Mouse (Mus musculus) intestine, postnatal 0 days (tissue): ENCODE measurements around the gene Ppt2. TPM values are rescaled to one million over a fixed set of nuclear protein-coding genes. Genes with fewer than 3 reads are reported as not detected.
A peak's percentile ranks its signal among the peaks of the same experiment; 100 is the strongest.

Source experiments
- ATAC-seq: fragments of 200-750 bp; cut with Nextera tagmentation; 2 replicates; pipeline ENCODE4 v1.8.0; 2017; ENCODE audit warnings: mild to moderate bottlenecking, moderate TSS enrichment, moderate library complexity
- H3K27ac ChIP-seq: fragments of 300-500 bp; sonication (generic); 2 replicates; pipeline ENCODE4 v1.5.1; 2014; ENCODE audit warnings: mild to moderate bottlenecking, low read depth, low read length, moderate library complexity
- H3K27me3 ChIP-seq: fragments of 300-500 bp; sonication (generic); replicated peaks from 2 replicates; pipeline ENCODE4 v1.6.1; 2014; ENCODE audit warnings: low read length, mixed read lengths; ENCODE audit not compliant: control insufficient read depth, insufficient read depth
- H3K36me3 ChIP-seq: fragments of 300-500 bp; sonication (generic); 2 replicates; pipeline ENCODE4 v1.6.1; 2014; ENCODE audit warnings: mild to moderate bottlenecking, moderate library complexity; ENCODE audit not compliant: control insufficient read depth, insufficient read depth
- H3K4me1 ChIP-seq: fragments of 300-500 bp; sonication (generic); replicated peaks from 2 replicates; pipeline ENCODE4 v1.6.1; 2014; ENCODE audit warnings: antibody characterized with exemption, low read length, mixed read lengths; ENCODE audit not compliant: control insufficient read depth, insufficient read depth
- H3K4me2 ChIP-seq: fragments of 300-500 bp; sonication (generic); replicated peaks from 2 replicates; pipeline ENCODE4 v1.6.1; 2014; ENCODE audit warnings: low read depth, mild to moderate bottlenecking, moderate library complexity
- H3K4me3 ChIP-seq: fragments of 300-500 bp; sonication (generic); 2 replicates; pipeline ENCODE4 v1.5.1; 2014; ENCODE audit warnings: low read depth, low read length
- H3K9ac ChIP-seq: fragments of 300-500 bp; sonication (generic); 2 replicates; pipeline ENCODE4 v1.6.1; 2014; ENCODE audit warnings: mild to moderate bottlenecking, low read depth, low read length
- H3K9me3 ChIP-seq: fragments of 300-500 bp; sonication (generic); 2 replicates; pipeline ENCODE4 v1.6.1; 2016; ENCODE audit warnings: mixed run types; ENCODE audit not compliant: control insufficient read depth
- CTCF ChIP-seq: sonication (generic); IDR thresholded peaks from 2 replicates; pipeline ENCODE4 v1.5.1; 2016; ENCODE audit warnings: low read depth, mild to moderate bottlenecking, control low read depth, antibody characterized with exemption, moderate library complexity
- WGBS: fragments of 180-500 bp; shearing (Covaris S2); extraction: QIAGEN DNeasy Blood & Tissue Kit; methylation state at CpG from one replicate; pipeline ENCODE4 v1.1.7; 2014; 5-methylcytosine and 5-hydroxymethylcytosine counted together
- polyA plus RNA-seq: library from polyadenylated mRNA; unstranded; fragments of >200 nt; fragmentation: Nextera tagmentation; extraction: Ambion mirVana; gene quantifications from 2 replicates; pipeline ENCODE4 v1.2.1, GENCODE M21; 2015

Ppt2 gene
- polyA plus RNA-seq, 1 experiment from 2014 or later = 17.2 TPM

GRCm38 (mm10) chr17:34590154-34590987, 37.9 kb downstream of the Ppt2 start:
- Histone ChIP-seq H3K4me2 (peak overlapping the region; percentile 99), H3K36me3 (peaks cover 13% of the 10 kb centered on the region; the same call in 1 of the 2 replicates), H3K27me3 (no peaks in the 10 kb centered on the region), H3K4me3 (peak overlapping the region; percentile 11; the same call in 1 of the 2 replicates), H3K9ac (no peak overlapping the region), H3K27ac (peak overlapping the region; percentile 66), H3K9me3 (no peaks in the 10 kb centered on the region), H3K4me1 (peaks cover 8% of the 10 kb centered on the region; the same call in 1 of the 2 replicates)
- 66% methylated on average over 15 of the region's 15 CpGs for WGBS
- no peak for TF ChIP-seq CTCF
- ATAC-seq = no peak

DNA sequence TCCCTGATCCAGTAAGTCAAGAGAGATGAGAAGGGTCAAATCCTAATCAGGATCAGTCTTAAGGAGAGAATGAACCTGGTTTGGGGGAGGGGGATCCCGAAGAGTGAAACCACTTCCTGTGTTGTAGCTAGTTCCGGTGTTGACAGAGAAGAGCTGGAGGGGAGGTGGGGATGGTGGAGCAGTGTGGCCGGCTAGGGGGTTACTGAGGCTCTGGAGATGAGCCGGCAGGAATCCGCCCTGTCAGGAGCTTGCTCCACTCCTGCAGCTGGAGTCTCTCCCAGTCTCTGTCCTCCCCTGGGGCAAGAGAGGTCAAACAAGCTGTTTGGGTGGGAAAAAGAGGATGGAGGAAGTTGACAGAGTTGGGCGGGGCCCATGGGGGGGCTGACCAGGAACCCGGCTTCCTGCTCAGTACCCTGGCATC, 38.6 kb downstream of the Ppt2 start, which contains the start of gene Gpsm3:
TSS of gene Gpsm3 (plus strand) at position 126 of the 421 bp plus-strand sequence.
- no peak within 1 kb of the TSS for H3K9ac ChIP-seq

DNA sequence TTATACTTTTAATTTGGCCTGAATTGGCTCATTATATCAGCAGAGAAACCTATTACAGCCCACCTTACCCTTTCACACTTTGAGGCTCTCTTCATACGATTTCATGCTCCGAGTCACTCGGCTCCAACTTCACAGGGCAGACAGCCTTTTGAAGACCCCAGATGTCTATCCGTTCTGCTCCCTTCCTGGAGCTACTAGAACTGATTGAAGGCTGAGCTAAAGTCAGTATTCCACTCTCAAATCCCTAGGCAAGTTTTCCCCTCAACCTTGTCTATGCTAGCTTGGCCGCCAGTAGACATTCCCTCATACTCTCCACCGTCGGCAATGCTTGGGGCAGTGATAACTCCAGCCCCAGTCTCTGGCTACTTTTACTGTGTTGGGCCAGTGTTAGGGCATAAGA, 39.1 kb downstream of the Ppt2 start:
- Histone ChIP-seq H3K4me3 (no peak overlapping the region), H3K4me2 (peak overlapping the region; percentile 99), H3K9me3 (no peaks in the 10 kb centered on the region), H3K4me1 (peaks cover 8% of the 10 kb centered on the region; the same call in 1 of the 2 replicates), H3K27me3 (no peaks in the 10 kb centered on the region), H3K9ac (no peak overlapping the region), H3K36me3 (peaks cover 2% of the 10 kb centered on the region; the same call in 1 of the 2 replicates), H3K27ac (peak overlapping the region; percentile 66)
- no peak for TF ChIP-seq CTCF
- no peak for ATAC-seq
- WGBS = 63% methylated on average over 7 of the region's 7 CpGs

More for the DNA sequence above, 38.6 kb downstream of the Ppt2 start, which contains the start of gene Gpsm3:
- H3K27me3 ChIP-seq = no peaks in the 10 kb centered on the region
- H3K9me3 ChIP-seq = no peaks in the 10 kb centered on the region
- no peak for TF ChIP-seq CTCF
- ATAC-seq = no peak
- H3K36me3 ChIP-seq = peaks cover 7% of the 10 kb centered on the region; the same call in 1 of the 2 replicates
- H3K4me3 ChIP-seq = peak within 1 kb of the TSS; percentile 11; the same call in 1 of the 2 replicates
- peaks cover 8% of the 10 kb centered on the region; the same call in 1 of the 2 replicates for H3K4me1 ChIP-seq
- WGBS = 24% methylated on average over 7 of the region's 7 CpGs
- peak within 1 kb of the TSS; percentile 66 for H3K27ac ChIP-seq
- peak within 1 kb of the TSS; percentile 99 for H3K4me2 ChIP-seq

DNA sequence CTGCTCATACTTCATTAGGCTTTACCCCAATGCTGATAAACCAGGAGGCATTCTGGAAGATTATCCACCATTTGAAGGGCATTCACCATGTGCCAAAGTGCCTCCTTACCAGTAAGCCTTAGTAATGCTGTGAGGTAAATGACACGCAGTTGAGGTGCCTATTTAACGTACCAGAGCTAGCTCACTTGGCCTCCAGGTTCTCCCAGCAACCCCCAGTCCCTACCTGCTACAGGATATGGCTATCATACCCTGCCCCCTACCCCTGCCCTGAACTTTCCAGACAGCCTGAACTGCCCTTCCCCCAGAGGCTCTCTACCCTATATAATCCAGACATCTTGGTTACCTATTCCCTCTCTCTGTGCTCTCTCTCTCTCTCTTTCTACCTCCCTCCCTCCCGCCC, 39.5 kb downstream of the Ppt2 start:
- Histone ChIP-seq H3K27me3 (no peaks in the 10 kb centered on the region), H3K9ac (no peak overlapping the region), H3K36me3 (no peaks in the 10 kb centered on the region), H3K27ac (no peak overlapping the region), H3K4me3 (no peak overlapping the region), H3K9me3 (no peaks in the 10 kb centered on the region), H3K4me1 (peaks cover 8% of the 10 kb centered on the region; the same call in 1 of the 2 replicates), H3K4me2 (peak overlapping the region; percentile 99)
- ATAC-seq = no peak
- 77% methylated on average over 3 of the region's 3 CpGs for WGBS
- TF ChIP-seq CTCF = no peak

- Histone ChIP-seq H3K4me1 (peaks cover 8% of the 10 kb centered on the region; the same call in 1 of the 2 replicates), H3K4me3 (peak overlapping the region; percentile 58), H3K4me2 (peak overlapping the region; percentile 99), H3K27me3 (no peaks in the 10 kb centered on the region), H3K36me3 (no peaks in the 10 kb centered on the region), H3K9ac (peak overlapping the region; percentile 80), H3K9me3 (no peaks in the 10 kb centered on the region), H3K27ac (peak overlapping the region; percentile 70)
- ATAC-seq = no peak
- 2% methylated on average over 19 of the region's 19 CpGs for WGBS
- no peak for TF ChIP-seq CTCF
Observed at GRCm38 (mm10) chr17:34587814-34588213, 40.5 kb downstream of the Ppt2 start.

- Histone ChIP-seq H3K36me3 (no peaks in the 10 kb centered on the region), H3K4me1 (peaks cover 8% of the 10 kb centered on the region; the same call in 1 of the 2 replicates), H3K9ac (peak overlapping the region; percentile 80), H3K4me3 (peak overlapping the region; percentile 58), H3K27ac (peak overlapping the region; percentile 70), H3K27me3 (no peaks in the 10 kb centered on the region), H3K9me3 (no peaks in the 10 kb centered on the region), H3K4me2 (peak overlapping the region; percentile 99)
- under 1% methylated on average over 49 of the region's 50 CpGs for whole genome bisulfite sequencing
- no peak for TF ChIP-seq CTCF
- ATAC-seq = peak; percentile 90
Observed at GRCm38 (mm10) chr17:34587423-34587811, 40.9 kb downstream of the Ppt2 start.
